Mouse (Mus musculus): ENCODE data around the gene Gm20662.

- no peak for TF ChIP-seq POLR2A (IDR thresholded peaks at IDR 0.05; ENCODE audit: insufficient read depth, low read depth, low read length)
- no peak for TF ChIP-seq CTCF (IDR thresholded peaks at IDR 0.05; ENCODE audit: insufficient read depth, low read depth, low read length)
Measured at GRCm38 (mm10) chr9:107982681-107983346, 13.3 kb upstream of the Gm20662 start, which contains the start of gene Gm20661.
